Mouse (Mus musculus): ENCODE results near the gene Slc39a7. TPM values are rescaled to one million over a fixed set of nuclear protein-coding genes. Genes with fewer than 3 reads are reported as not detected.

The Slc39a7 gene
- 10 to 100 TPM; 81.7 to 84.4 TPM for total RNA-seq (2021)

DNA sequence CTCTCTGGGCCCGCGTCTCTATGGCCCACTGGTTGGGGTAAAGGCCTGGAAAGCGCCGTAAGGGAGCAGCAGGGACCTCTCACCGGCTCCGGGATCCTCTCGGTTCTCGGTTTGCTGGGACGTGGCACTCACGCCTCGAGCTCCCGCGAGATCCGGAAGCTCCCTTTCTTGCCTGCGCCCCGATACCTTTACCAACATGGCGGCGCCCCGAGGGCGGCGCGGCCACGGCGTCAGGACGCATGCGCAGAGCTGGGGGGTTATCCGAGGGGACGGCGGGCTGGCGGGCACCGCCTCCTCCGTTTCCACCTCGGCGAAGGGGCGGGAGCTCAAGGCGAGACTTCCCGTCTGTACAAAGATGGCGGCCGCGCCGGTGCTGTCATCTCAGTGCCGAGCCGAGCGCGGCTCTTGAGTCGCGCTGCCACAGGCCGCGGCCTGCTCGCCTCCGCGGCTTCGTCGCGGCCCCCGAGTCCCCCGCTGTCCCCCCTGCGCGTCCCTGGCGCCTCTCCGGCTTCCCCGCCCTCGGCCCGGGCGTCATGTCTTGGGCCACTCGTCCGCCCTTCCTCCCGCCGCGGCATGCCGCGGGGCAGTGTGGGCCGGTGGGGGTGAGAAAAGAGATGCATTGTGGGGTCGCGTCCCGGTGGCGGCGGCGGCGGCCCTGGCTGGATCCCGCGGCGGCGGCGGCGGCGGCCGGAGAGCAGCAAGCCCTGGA, at the start of gene Slc39a7, which contains the start of gene Rxrb:
TSS of gene Slc39a7 (minus strand) at position 218 of the 709 bp plus-strand sequence.
TSS of gene Rxrb (plus strand) at position 348 of the 709 bp plus-strand sequence.
- intact Hi-C loops (cut with DNase I): loop anchor here (5.0 kb wide), 1 partner anchor 86 kb away; the partner anchor contains the start of gene H2-DMa
- peak; percentile 99 to 100 for DNase-seq

DNA sequence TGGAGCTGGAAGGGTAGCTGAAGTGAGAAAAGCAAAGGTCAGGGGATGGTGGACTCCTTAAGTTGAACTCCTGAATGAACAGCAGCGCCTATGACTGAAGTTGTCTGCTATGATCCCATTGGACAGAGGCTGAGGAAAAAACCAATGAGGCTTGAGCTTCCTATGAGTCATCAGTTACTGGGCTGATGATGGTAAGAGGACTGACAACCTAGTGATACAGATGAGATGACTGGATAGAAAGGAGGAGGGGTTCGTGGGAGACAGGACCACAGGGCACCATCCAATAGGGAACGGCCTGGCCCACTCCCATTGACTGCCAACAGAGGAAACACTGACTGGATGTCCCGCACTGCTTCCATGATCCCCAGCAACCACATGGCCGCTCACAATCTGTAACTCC, 48.1 kb upstream of the Slc39a7 start:
- intact Hi-C loops (cut with DNase I): loop anchor here (5.0 kb wide), 1 partner anchor 158 kb away; the partner anchor contains the start of gene H2-Ob
- DNase-seq: peak; percentile 51 to 58

DNA sequence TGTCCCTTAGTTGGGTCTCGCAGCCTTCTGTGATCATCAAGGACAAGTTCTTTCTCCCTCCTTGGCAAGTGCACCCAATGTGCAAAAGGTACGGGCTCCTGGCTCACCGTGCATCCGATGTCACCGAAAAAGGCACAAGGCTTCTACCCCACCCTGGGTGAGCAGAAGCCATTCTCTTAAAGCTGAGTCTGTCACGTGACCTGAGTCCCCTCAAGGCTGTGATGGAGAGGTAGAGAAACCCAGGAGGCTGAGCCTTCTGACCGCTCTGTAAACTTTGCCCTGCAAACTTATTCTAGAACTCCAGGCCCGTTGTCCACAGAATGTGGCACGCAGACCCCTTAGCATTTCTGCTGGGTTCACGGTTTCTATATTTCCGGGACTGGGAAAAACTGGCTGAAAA, 47.5 kb upstream of the Slc39a7 start:
- DNase-seq: no peak
- intact Hi-C loops (cut with DNase I): loop anchor here (5.0 kb wide), 1 partner anchor 158 kb away; the partner anchor contains the start of gene H2-Ob

DNA sequence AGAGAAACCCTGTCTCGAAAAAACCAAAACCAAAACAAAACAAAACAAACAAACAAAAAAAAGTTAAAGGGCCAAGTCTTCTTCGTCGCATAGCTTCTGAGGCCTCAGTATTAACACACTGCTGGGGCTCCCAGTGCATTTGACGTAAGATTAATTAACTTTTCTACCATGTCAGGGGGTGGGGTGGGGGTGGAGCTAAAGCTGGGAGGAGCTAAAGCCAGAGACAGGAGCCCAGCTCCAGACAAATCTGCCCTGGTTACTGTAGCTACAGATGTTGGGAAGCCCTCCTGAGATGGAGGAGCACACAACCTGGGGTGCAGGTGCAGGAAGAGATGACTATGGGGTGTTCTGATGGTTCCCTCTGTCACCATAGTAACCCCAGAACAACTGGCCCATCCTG, 46.7 kb upstream of the Slc39a7 start:
- intact Hi-C loops (cut with DNase I): loop anchor here (5.0 kb wide), 1 partner anchor 159 kb away; the partner anchor contains the start of gene H2-Ob
- DNase-seq: no peak

DNA sequence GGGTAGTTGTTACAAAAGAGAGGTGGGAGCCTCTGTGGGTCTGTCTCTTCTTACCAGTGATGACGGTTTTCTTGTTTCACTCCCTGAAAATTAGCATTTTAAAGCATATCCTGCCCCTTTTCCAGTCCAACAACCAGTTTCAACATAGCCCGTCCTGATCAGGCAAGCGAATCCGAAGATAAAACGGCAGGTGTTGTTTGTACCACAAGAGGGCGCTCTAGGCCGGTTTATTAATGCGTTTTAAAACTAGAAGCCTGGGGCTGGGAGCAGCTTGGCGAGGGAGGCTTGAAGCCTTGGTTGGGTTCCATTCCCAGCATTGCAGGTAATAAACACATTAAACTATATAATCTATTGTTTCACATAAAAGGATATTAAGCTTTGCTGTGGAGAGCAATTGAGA, 46.1 kb upstream of the Slc39a7 start:
- peak; percentile 77 to 86 for DNase-seq
- intact Hi-C loops (cut with DNase I): loop anchor here (1.0 to 5.0 kb wide), 3 partner anchors 87 to 160 kb away; partner anchors contain the start of gene H2-Ob

DNA sequence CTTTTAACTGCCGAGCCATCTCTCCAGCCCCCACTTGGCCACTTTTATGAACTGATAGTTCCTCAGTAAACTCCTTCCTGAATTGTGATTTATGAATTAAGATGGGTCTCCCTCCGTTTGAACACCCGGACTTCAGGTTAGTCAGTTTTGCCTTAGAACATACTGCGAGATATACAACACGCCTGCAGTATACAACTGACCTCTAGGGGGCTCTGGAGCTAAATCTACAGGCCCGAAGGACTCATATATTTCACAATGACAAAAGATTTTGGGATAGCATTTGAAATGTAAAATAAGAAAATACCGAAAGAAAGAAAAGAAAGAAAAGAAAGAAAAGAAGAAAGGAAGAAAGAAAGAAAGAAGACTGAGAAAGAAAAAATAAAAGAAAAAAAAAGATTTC, 43.8 kb upstream of the Slc39a7 start:
- DNase-seq: peak; percentile 64 to 84
- intact Hi-C loops (cut with DNase I): loop anchor here (5.0 kb wide), 1 partner anchor 162 kb away; the partner anchor contains the start of gene H2-Ob

DNA sequence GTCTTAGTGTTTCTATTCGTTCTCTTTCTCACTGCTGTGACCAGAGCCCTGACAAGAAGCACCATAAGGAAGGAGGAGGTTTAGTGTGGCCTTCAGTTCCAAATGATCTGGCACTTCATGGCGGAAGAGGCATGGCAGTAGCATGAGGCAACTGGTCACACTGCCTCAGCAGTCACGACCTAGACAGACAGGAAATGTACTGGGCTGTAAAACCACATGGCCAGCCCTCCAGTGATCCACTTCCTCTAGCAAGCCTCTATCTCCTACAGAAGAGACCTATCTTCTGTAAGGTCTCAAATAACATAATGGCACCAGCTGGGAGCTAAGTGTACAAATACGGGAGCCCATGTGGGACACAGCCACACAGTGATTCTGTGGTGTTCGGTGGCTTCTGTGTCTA, 40.6 kb upstream of the Slc39a7 start:
- DNase-seq: no peak
- intact Hi-C loops (cut with DNase I): no loop called here

DNA sequence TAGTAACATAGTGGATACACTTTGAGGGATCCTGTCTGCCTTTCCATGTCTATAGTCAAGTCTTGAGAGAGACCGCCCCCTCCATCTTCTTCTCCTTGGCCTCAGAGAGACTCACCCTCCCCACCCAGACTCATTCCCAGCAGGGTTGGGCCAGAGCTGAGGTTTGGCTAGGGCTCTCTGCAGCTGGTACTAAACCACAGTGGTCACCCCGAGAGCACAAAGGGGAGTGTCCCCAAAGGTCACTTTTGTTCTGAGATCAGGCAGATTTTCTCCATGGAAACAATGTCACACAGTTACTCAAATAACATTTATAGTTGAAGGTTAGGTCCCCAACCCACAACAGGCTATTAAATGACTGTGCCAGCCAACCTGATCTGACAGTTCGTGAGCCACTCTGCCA, 37.4 kb upstream of the Slc39a7 start:
- no peak for DNase-seq

DNA sequence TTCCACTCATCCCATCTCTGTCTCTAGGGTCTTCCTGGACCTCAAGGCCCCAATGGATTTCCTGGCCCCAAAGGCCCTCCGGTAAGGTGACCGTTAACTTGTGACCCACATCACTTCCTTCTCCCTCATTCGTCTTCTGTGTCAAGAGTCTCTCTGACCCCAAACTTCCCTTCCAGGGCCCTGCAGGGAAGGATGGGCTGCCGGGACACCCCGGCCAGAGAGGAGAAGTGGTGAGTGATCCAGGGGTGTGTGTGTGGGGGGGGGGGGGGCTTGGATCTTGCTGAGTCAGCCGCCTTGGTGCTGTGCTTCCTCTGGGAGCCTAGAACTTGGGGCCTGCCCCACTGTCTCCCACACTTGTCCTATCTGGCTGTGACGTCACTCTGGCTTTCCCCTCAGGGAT, 25.7 kb upstream of the Slc39a7 start:
- intact Hi-C loops (cut with DNase I): no loop called here

More for the DNA sequence above, 37.4 kb upstream of the Slc39a7 start:
- intact Hi-C loops (cut with DNase I): no loop called here

DNA sequence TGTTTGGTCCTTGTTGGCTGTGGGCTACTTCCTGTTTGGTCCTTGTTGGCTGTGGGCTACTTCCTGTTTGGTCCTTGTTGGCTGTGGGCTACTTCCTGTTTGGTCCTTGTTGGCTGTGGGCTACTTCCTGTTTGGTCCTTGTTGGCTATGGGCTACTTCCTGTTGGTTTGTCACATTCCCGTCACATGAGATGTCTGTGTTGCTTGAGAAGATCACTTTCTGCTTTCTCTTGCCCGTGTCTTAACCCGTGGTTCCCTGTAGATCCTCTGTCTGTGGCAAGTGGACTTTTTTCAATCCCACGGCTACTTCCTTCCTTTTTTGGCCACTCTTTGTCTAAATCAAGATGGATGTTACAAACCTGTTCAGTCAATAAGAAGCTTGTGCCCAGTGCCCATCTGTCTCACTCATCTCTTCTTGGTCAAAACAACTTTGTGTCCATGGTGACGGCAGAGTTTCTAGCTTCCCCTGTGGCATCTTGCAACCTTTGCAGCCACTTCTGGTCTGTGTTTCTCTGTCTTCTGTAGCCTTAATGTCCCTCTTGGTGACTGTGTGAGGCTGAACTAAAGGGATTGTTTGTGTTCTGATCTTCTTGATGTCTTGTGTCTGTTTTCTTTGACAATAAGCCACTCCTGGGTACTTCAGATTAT, 16.0 kb upstream of the Slc39a7 start:
- no peak for DNase-seq
- intact Hi-C loops (cut with DNase I): no loop called here

More for the DNA sequence above, 25.7 kb upstream of the Slc39a7 start:
- no peak for DNase-seq

DNA sequence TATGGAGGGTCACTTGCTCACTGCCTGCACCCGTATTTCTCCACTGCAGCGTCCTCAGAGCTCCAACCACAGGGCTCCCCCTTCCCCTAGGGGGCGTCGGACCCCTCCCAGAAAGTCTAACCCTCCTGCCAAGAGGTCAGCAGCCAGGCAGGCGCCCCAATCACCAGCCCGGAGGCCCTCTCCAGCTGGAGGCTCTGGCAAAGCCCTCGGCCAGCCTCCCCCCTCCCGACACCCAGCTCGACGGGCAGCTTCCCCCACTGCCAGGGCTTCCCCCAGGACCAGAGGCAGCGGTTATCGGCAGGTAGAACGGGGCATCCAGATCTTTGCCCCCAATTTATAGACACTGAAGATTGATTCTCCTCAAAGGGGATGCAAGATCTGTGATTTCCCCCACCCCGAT, 14.5 kb upstream of the Slc39a7 start:
- intact Hi-C loops (cut with DNase I): no loop called here
- no peak for DNase-seq

DNA sequence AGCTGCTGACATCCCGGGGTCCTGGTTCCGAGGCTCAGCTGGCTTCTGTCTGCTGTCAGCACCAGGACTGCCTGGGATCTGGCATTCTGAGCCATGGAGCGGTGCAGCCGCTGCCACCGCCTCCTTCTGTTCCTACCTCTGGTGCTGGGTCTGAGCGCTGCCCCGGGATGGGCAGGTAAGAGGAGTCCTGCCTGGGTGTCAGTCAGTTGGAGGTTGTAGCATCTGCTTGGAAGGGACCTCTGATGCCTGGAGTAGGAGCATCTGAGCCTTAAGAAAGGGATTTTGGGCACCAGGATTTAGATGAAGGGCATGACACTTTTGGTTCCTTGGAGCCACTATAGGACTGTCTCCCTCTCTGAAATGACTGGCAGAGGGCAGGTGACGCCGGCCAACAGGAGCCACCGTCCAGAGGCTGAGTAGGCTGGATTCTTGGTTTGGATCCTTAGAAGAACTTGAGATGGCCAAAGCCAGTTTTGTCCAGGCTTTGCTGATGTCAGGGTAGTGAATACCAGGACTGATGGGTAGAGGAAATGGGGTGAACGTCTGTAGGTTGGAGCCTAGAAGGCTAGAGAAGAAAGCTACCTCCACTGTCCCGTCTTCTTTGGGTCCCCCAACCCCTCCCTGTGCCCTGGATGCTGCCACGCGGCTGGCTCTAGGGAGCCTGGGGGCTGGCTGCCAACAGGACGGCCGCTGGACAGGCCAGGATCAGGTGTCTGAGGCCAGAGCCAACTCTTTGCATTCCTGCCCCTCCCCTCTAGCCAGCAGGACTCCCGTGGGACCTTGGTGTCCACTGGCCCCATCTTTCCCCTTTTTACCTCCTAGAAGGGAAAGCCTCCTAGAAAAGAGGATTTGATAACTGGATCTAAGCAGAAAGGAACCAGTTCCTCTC, 8.3 kb upstream of the Slc39a7 start:
- DNase-seq: peak; percentile 69 to 76
- intact Hi-C loops (cut with DNase I): no loop called here

DNA sequence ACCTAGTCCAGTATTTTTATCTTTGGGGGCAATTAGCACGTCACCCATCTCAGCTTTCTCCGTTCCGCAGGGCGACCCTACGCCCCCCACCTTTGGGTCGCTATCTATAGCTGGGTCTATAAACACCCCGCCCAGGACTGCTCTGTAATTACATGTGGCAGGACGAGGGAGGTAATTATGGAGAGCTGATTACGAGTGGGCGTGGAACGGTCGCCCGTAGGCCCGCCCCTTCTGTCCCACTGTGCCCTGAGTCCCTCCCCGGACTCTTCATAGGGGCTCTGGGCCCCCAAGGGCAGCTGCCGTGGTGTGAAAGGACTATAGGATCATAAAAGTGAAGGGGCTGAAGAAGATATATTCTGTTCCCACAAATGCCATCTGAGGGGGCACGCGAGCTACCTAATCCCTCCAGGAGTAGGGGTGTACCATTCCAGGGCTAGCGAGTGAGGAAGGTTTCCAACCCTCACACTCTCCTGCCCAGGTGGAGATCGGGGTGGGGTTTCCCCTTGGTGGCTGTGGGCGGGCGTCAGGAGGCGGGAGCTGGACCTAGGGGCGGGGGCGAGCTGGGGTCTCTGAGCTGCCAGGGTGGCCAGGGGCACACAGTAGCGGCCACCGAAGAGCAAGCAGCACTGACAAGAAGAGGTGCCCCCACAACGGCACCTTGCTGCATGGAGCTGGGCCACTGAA, 7.5 kb upstream of the Slc39a7 start, which contains the start of gene Col11a2:
TSS of gene Col11a2 (plus strand) at position 560 of the 684 bp plus-strand sequence.
- intact Hi-C loops (cut with DNase I): no loop called here
- peak in 1 of 2 experiments; percentile 11 for DNase-seq

DNA sequence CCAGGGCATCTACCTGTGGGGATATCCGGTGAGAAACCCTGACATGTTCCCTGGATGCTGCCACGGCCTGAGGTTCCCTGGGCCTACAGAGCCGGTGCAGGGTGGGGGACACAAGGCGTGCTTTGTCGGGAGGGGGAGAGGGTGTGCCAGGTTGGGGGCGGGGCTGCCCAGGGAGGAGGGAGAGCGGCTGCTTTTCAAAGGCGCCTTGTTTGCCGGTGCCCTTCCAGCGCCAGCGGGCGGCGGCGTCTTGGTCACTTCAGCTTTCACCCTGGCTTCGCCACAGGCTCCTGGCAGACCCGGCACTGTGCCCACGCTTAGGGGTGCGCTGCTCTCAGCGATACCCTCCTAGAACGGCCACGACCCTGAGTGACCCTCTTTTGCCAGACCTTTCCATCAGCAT, 7.0 kb upstream of the Slc39a7 start:
- peak in 1 of 2 experiments; percentile 15 for DNase-seq

DNA sequence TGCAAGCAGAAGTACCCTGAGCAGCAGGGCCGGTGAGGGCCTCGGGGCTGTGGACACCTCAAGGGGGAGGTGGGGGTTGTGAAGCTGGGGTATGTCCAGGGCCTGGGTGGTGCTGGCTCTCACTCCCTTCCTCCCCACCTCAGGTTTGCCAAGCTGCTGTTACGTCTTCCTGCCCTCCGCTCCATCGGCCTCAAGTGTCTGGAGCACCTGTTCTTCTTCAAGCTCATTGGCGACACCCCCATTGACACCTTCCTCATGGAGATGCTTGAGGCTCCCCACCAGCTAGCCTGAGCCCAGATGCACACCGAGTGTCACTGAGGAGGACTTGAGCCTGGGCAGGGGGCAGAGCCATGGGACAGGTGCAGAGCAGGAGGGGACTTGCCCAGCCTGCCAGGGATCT, 5.8 kb upstream of the Slc39a7 start:
- intact Hi-C loops (cut with DNase I): no loop called here
- DNase-seq: no peak

More for the DNA sequence above, 7.0 kb upstream of the Slc39a7 start:
- intact Hi-C loops (cut with DNase I): no loop called here

DNA sequence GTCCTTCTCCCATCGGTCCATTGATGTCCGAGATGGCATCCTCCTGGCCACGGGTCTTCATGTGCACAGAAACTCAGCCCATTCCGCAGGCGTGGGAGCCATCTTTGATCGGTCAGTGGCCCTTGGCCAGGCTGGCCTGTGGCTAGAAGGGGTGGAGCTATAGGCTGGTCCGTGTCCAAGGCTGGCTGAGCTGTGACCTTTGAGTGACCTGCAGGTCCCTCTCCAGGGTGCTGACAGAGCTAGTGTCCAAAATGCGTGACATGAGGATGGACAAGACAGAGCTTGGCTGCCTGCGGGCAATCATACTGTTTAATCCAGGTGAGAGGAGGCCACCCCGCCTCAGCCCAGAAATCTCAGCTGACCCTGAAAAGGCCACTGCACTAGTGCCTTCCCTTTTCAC, 5.2 kb upstream of the Slc39a7 start:
- intact Hi-C loops (cut with DNase I): no loop called here
- peak; percentile 34 to 59 for DNase-seq

DNA sequence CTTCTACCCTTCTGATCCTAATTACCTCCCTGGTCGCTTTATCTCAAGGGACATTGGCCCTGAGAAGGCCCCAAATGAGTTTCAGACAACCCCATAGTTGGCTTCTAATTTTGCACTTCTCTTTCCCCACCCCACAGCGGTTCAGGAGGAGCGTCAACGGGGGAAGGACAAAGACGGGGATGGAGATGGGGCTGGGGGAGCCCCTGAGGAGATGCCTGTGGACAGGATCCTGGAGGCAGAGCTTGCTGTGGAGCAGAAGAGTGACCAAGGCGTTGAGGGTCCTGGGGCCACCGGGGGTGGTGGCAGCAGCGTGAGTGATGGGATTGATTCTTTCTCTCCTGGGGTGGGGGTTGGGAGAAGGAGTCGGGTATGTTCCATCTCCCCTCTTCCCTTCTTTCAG, 4.0 kb upstream of the Slc39a7 start:
- no peak for DNase-seq
- intact Hi-C loops (cut with DNase I): no loop called here

DNA sequence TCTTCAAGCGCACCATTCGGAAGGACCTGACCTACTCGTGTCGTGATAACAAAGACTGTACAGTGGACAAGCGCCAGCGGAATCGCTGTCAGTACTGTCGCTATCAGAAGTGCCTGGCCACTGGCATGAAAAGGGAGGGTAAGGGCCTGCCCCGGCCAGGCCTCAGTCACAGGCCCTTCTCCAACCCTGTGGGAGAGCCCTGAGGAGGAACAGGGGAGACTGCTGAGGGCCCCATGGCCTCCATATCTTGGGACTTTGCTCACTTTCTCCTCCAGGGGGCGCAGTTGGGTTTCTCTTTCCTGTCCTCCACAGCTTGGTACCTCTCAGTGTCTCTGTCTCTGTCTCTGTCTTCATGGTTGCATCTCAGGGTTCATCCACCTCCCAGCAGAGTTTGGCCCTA, 2.6 kb upstream of the Slc39a7 start:
- peak; percentile 86 for DNase-seq
- intact Hi-C loops (cut with DNase I): loop anchor here (5.0 kb wide), 1 partner anchor 83 kb away; the partner anchor contains the start of gene H2-DMa

DNA sequence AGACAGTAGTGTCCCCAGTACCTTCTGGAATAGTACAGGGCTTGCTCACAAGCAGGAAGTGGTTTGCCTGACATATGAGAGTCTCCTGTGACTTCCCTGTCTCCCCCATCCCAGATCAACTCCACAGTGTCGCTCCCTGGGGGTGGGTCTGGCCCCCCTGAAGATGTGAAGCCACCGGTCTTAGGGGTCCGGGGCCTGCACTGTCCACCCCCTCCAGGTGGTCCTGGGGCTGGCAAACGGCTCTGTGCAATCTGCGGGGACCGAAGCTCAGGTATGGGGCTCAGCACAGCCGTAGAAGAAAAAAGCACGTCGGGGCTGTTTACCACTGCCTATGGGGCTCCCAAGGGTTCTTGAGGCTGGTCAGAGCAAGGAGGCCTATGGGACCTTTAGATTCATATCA, 2.0 kb upstream of the Slc39a7 start:
- intact Hi-C loops (cut with DNase I): loop anchor here (5.0 kb wide), 1 partner anchor 84 kb away; the partner anchor contains the start of gene H2-DMa

DNA sequence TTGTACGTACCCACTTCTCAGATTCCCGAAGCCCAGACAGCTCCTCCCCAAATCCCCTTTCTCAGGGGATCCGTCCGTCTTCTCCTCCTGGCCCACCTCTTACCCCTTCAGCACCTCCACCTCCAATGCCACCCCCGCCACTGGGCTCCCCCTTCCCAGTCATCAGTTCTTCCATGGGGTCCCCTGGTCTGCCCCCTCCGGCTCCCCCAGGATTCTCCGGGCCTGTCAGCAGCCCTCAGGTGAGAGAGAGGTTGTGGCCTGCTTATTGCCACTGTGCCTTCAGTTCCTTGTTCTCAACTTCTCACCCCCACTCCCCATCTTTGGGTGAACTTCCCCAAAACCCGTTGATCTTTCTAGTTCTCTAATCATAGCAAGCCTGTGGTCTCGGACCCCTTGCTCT, 1.3 kb upstream of the Slc39a7 start:
- intact Hi-C loops (cut with DNase I): loop anchor here (5.0 kb wide), 1 partner anchor 84 kb away; the partner anchor contains the start of gene H2-DMa
- peak in 1 of 2 experiments; percentile 27 for DNase-seq

More for the DNA sequence above, 2.0 kb upstream of the Slc39a7 start:
- peak in 1 of 2 experiments; percentile 17 for DNase-seq
